Mouse (Mus musculus) testis, postnatal 10 days (tissue): ENCODE data around the gene 1700029F12Rik.

ENCODE experiments used
- DNase-seq: peaks from one replicate; pipeline ENCODE4 v3.0.0; 2021; ENCODE audit warnings: low spot score

Gene 1700029F12Rik

GRCm38 (mm10) chr13:97021906-97022305, 12.3 kb downstream of the 1700029F12Rik start:
- DNase-seq = no peak

GRCm38 (mm10) chr13:97020122-97020521, 14.0 kb downstream of the 1700029F12Rik start:
- DNase-seq = no peak

DNA sequence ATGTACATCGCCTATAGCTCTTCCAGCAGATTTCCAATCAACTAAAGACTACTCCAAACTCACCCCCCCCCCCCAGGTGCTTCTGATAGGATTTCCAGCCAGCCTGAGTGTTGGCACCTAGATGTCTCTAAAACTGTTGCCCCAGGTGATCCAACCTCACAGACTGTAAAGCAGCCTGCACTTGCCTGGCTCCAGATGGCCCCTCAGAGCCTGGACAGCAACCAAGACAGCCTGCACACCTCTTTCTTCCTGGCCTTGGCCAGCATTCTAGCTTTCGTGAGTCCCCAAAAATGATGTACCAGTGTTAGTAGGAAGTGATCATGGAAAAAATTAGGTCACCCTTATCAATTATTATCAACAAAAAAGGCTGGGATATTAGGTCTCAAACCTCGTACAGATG, 16.5 kb downstream of the 1700029F12Rik start:
- DNase-seq = no peak

DNA sequence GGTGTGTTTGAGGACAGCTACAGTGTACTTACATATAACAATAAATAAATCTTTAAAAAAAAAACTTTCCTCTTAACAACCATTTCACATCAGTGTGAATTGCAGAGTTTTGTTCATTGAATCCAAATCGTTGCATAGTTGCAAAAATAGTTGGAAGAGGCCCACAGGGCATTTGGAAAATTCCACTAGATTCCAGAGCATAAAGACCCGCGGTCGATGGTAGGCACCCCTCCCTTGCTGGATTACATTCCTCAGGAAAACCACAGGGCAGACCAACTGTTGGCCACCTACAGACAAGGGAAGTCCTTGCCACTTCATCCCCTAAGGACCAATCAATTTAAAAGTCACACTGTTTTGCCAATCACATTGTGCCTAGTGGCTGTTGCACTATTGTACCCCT, 19.8 kb downstream of the 1700029F12Rik start:
- no peak for DNase-seq

- DNase-seq = peak; percentile 56
Observed at GRCm38 (mm10) chr13:97008266-97009153, 25.7 kb downstream of the 1700029F12Rik start.

GRCm38 (mm10) chr13:97007501-97008265, 26.5 kb downstream of the 1700029F12Rik start:
- DNase-seq = no peak

DNA sequence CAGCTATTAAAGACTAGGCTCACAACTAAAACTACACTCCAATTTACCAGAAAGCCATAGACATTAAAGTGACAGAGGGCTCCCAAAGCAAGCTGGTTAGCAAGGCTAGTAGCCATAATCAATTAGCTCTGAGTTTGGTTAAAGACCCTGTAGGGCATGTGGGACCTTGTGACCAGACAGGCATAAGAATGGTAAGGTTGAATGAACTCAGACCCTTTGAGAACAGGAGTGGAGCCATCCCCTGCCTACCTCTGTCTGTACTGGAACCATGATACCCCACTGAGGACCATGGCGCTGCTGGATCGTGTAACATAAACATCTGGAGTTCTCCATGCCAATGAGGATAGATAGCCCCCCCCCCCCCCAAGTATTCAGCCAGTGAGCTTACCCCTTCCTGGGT, 27.4 kb downstream of the 1700029F12Rik start:
- no peak for DNase-seq

DNA sequence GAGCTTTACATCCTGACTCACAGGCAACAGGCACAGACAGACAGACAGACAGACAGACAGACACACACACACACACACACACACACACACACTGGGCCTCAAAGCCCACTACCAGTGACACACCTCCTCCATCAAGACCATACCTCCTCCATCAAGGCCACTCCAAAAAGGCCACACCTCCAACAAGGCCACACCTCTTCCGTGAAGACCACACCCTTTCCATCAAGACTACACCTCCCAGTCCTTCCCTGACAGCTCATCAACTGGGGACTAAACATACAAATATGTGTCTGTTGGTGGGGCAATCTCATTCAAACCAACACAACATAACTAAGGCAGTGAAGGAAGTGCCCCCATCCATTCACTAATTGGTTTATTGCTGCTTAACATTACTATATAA, 37.1 kb downstream of the 1700029F12Rik start:
- no peak for DNase-seq

DNA sequence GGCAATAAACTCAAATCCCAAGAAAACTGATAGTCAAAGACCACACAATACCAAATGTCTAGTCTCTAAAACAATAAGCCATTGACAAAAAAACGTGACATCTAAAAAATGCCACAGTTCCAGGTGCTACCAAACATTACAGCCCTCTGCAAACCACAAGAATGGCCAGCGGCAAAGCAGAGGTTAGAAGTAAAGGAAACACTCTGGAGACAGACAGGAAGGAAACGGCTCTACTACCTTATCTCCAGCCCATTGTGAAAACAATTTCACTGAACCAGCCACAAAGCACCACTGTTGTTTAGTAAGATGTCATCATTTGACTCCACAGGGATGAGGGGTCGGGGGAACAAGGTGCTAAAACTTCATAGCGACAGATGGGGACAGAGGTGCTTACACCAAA, 38.9 kb downstream of the 1700029F12Rik start:
- DNase-seq = no peak

DNA sequence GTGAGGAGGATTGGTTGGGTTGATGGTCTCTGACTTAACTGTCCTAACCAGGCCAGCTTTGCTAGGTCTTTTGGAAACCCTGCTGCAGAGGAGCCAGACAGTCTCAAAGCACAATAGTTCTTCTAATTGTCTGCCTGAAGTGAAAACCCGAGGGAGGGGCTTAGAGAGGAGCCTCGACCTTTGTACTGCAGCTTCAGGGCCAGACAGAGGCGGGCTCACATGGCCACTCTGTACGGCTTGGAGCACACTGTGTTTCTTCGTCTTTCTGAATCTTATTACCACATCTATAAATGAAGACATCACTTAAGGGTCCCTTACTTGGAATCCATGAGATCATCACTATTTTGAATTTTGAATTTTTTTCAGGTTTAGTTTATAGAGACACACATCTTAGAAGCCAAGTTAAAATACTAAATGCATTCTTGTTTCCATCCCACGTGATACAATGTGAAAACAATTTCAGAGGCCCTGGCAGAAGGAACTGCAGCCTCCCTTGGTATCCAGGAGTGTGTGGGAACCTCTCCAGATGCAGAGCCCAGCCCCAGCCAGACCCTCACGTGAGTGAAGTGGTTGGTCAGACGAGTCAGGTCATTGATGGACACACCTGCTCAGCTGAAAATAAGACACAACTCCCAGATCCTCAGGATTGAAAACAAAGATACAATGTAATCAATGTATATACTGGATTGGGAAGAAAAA, 40.7 kb downstream of the 1700029F12Rik start:
- DNase-seq = no peak

- no peak for DNase-seq
Observed at GRCm38 (mm10) chr13:96990561-96991265, 43.4 kb downstream of the 1700029F12Rik start.

DNA sequence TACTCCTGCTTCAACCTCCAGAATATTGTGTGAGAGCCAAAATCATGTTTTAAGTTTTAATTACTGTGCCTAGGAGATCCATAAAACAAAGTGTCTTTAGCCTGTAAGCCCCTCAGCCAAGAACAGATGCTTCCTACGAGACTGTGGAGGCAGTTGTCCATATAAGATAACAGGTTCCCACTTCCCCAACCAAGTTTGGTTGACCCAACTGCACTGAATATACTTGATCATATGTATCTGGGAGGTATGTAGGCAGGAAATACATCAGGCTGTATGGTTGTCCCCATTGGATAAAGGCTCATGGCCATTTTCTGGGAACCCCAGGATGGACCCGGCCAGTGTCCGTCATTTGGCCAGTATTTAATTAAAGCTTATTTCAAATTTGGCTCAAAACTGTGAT, 44.1 kb downstream of the 1700029F12Rik start:
- no peak for DNase-seq

DNA sequence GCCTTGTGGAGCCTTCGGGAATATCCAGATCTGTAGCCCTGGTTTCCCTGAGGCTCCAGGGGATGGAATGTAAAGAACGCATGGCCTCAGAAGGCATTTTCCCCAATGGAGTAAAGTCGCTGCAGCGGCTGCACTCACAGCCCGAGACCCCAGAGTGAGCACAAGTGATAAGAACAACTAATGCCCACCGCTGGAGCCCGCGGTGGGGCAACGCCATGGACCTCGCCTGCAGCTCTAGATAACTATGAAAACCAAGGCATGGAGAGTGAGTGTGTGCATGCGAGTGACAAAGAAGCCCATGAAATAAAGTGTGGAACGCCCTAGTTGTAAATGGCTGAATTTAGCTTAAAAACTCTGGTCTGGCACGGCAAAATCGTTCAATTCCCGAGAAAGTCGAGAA, 45.0 kb downstream of the 1700029F12Rik start:
- no peak for DNase-seq

GRCm38 (mm10) chr13:96985599-96986275, 48.4 kb downstream of the 1700029F12Rik start:
- DNase-seq = no peak

GRCm38 (mm10) chr13:96984688-96985087, 49.5 kb downstream of the 1700029F12Rik start:
- DNase-seq = no peak

DNA sequence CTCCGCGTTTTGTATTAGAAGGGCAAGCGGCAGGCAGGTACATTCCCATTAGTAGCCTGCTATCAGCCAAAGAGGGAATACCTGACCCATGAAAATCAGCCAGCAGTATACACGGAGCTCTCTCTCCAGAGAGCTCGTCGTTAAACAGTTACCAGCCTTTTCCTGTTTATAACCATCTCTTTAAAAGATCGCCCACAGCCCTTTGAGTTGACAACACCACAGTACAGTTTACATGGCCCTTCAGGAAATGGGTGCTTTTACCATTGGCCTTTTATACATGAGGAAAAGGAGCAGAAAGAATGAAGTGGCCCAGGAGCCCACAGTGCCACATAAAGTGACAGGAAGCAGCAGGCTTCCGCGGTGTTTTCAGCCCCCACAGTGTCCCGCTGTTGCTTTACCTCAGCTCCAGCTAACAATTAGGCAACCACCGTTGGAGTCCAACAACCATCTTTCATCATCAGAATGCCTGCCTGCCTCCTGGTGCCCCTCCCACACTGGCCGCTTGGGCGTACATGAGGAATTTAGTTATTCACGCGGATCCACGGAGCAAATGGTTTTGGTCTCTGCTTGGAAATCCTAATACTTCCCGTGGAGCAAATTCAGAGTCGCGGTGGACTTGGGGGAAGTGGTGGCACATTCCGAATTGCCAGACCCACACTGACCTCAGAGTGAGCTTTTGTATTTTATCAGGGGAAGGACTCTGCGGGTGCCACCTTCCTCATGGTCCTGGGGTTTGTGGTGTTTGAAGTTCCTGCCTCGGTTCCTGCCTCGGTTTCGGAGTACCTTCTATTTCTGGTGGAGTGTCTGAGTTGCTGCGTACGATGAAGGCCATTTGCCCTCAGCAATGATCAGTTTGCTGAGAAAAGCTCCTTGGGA, 50.7 kb downstream of the 1700029F12Rik start:
- no peak for DNase-seq

DNA sequence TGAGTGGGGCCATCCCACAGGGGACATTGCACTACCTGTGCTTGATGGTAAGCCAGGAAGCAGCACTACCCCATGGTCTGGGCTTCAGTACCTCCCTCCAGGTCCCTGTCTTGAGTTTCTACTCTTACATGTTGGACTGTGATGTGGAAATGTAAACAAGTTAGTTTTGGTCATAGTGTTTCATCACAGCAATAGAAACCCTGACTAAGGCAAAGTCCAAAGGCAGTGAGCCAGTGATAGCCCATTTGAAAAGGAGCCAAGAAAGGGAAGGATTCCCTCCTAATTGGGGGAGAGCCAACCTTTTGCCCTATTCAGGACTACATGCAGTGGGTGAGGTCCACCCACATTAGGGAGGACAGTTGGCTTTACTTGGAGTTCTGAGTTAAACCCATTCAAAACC, 53.6 kb downstream of the 1700029F12Rik start:
- DNase-seq = no peak

- no peak for DNase-seq
Observed at GRCm38 (mm10) chr13:96976986-96977595, 57.1 kb downstream of the 1700029F12Rik start.

DNA sequence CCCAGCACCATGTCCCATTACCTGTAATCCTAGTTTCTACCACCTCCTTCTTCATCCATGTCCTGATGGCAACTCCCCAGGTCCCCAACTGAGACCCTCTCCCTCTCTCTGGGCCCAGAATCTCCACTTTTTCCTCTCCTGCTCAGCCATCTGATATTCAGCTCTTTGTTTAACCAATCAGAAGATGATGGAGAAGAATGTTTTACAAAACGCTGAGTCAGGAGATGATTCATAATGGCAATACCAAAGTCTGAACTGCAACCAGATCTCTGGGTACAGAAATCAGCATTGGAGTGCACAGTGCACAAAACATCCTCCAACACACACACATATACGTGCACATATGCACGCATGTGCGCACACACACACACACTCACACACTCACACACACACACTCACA, 60.8 kb downstream of the 1700029F12Rik start:
- DNase-seq = no peak
